ENCODE assay signal across 8 mouse cellular contexts in the genomic region with DNA sequence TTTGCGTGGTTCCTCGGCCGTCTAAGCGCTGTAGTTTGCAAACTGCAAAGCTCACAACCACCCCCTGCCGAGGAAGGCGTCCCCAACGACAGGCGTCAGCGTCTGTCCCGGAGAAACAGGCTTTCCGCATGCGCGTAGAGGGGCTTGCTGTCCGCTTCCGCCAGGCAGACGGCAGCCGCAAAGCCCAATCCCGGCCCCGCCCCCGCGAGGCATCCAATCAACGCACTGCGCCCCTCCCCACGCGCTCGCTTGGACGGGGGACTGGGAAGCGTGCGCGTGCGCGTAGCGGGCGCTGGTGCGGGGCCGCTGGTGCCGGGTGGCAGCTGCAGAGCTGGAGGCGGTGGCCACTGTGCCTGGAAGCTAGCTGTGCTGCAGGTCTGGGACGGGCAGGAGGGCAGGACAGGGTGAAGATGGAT. TPM values are rescaled to one million over a fixed set of nuclear protein-coding genes. Genes with fewer than 3 reads are reported as not detected.
DNase-seq lines count a peak whose midpoint lies in the region; ATAC-seq and TF ChIP-seq lines count a peak whose summit lies in the region.

Gene Tmem104, plus strand, starts transcription at position 264 of the 416 bp plus-strand sequence.

- H3K4me1 ChIP-seq in cortical plate, adult 2 months (ENCODE audit: control insufficient read depth, insufficient read depth, low read length), result peaks cover 3% of the 10 kb centered on the region

- TF ChIP-seq POLR2A in cortical plate, adult 2 months (IDR thresholded peaks at IDR 0.05; ENCODE audit: extremely low read depth, insufficient read depth, low read length), result peak; percentile 85

- TF ChIP-seq CTCF in cortical plate, adult 2 months (IDR thresholded peaks at IDR 0.05; ENCODE audit: extremely low read depth, insufficient read depth, low read length), result no peak

- peak; percentile 99 for DNase-seq in gastrocnemius, adult 8-10 months (ENCODE audit: low spot score in 2 of 2)
- peak; percentile 86 for DNase-seq in hindlimb bud, embryonic 11.5 days (ENCODE audit: extremely low spot score, low read depth, low spot score)
- DNase-seq in left cerebral cortex, adult 9 months (ENCODE audit: low spot score in 2 of 2), result peak; percentile 96 to 99
- DNase-seq in right cerebral cortex, postnatal 14 days, result peak; percentile 100
- DNase-seq in urinary bladder, postnatal 36 days (ENCODE audit: low spot score in 2 of 2), result peak; percentile 98 to 99

- peak; percentile 78 for ATAC-seq in activated CD4-positive, CD25-positive, alpha-beta regulatory T cell, adult 4 months
- peak; percentile 81 for ATAC-seq in megakaryocyte progenitor cell, adult 5-6 weeks (replicated peaks; ENCODE audit: poor library complexity)

- peak within 1 kb of the TSS; percentile 84 for H3K4me3 ChIP-seq in cortical plate, adult 2 months (ENCODE audit: insufficient read depth, low read length)

- peak within 1 kb of the TSS; percentile 38; the same call in 1 of the 2 replicates for H3K27ac ChIP-seq in cortical plate, adult 2 months (ENCODE audit: insufficient read depth, low read length)

RNA-seq across cellular contexts. Expression of gene Tmem104, which starts in this region (rescaled TPM):
- 10 to 100 TPM in 1 of 2 experiments, 1 to 10 TPM in 1; 9.3 to 11.9 TPM for polyA plus RNA-seq in activated CD4-positive, CD25-positive, alpha-beta regulatory T cell, adult 4 months (2017; shearing (Covaris generic))
- polyA plus RNA-seq in cortical plate, adult 2 months (2012; rRNA removed), result 9.5 and 10.3 TPM in 2 replicates
- 1 to 10 TPM; 4.3 to 7.2 (median 6.3) TPM for total RNA-seq in gastrocnemius, adult 8-10 months (2022)
- 7.8 and 8.3 TPM in 2 replicates for total RNA-seq in megakaryocyte progenitor cell, adult 5-6 weeks (2015)
- 2.4 and 8.2 TPM in 2 replicates for total RNA-seq in megakaryocyte progenitor cell, adult 5-6 weeks (2017)

Comparison
In these comparisons a context has a peak if more than half of its experiments do, and no peak if none do; other contexts are left out.
1. Peak in every context shown above with its lines: DNase-seq, ATAC-seq, H3K4me3 ChIP-seq and H3K27ac ChIP-seq.